Mouse (Mus musculus) myocyte (in vitro differentiated cells): ENCODE measurements at regions not wholly inside any gene's neighbourhood (a gene's known extent, or its start where the extent isn't known, plus 50 kb on each side); places are given as distances from the start of the nearest gene placed in this dataset.
A peak's percentile ranks its signal among the peaks of the same experiment; 100 is the strongest.

ENCODE experiments used
- H3K27me3 ChIP-seq: one replicate; pipeline ENCODE4 v1.6.1; 2011; ENCODE audit not compliant: control insufficient read depth, insufficient read depth, insufficient read length
- H3K36me3 ChIP-seq: one replicate; pipeline ENCODE4 v1.6.1; 2011; ENCODE audit not compliant: control insufficient read depth, insufficient read depth
- H3K4me2 ChIP-seq: one replicate; pipeline ENCODE4 v1.6.1; 2011; ENCODE audit warnings: low read depth, control low read depth
- H3K4me3 ChIP-seq: one replicate; pipeline ENCODE4 v1.5.1; 2011; ENCODE audit warnings: mild to moderate bottlenecking, control low read depth, moderate library complexity
- H3K79me2 ChIP-seq: one replicate; pipeline ENCODE4 v1.6.1; 2011; ENCODE audit not compliant: control insufficient read depth, insufficient read depth
- H3ac ChIP-seq: one replicate; pipeline ENCODE4 v1.6.1; 2011; ENCODE audit not compliant: control insufficient read depth, insufficient read length
- CEBPB ChIP-seq: IDR thresholded peaks from 2 replicates; pipeline ENCODE4 v1.6.1; 2011; ENCODE audit warnings: mild to moderate bottlenecking, moderate library complexity; ENCODE audit not compliant: poor library complexity, insufficient read depth, severe bottlenecking
- E2F4 ChIP-seq: IDR thresholded peaks from one replicate; pipeline ENCODE4 v1.6.1; 2011; ENCODE audit warnings: mild to moderate bottlenecking, control low read depth, moderate library complexity; ENCODE audit not compliant: insufficient read depth
- MAX ChIP-seq: IDR thresholded peaks from one replicate; pipeline ENCODE4 v1.6.1; 2011; ENCODE audit warnings: low read depth, mild to moderate bottlenecking, control low read depth
- MYOD1 ChIP-seq, 3 experiments: IDR thresholded peaks; one replicate each; pipeline ENCODE4 v1.6.1; 2011; ENCODE audit warnings: control low read depth in 2 of 3, low read depth in 2 of 3, mild to moderate bottlenecking in 2 of 3, moderate library complexity in 1 of 3; ENCODE audit not compliant: insufficient read length in 2 of 3, control insufficient read depth in 1 of 3
- MYOG ChIP-seq, 3 experiments: IDR thresholded peaks; one replicate each; pipeline ENCODE4 v1.6.1; 2011; ENCODE audit warnings: control low read depth in 2 of 3, low read depth in 2 of 3, mild to moderate bottlenecking in 2 of 3; ENCODE audit not compliant: insufficient read length in 2 of 3, control insufficient read depth in 1 of 3, insufficient read depth in 1 of 3
- POLR2A ChIP-seq: IDR thresholded peaks from one replicate; pipeline ENCODE4 v1.6.1; 2011; ENCODE audit warnings: low read depth, mild to moderate bottlenecking, control low read depth, moderate library complexity; ENCODE audit not compliant: insufficient read length
- POLR2AphosphoS2 ChIP-seq: IDR thresholded peaks from one replicate; pipeline ENCODE4 v1.6.1; 2011; ENCODE audit warnings: low read depth, control low read depth; ENCODE audit not compliant: insufficient read length
- REST ChIP-seq: IDR thresholded peaks from one replicate; pipeline ENCODE4 v1.6.1; 2011; ENCODE audit warnings: mild to moderate bottlenecking, control low read depth, moderate library complexity; ENCODE audit not compliant: insufficient read depth, insufficient read length
- SRF ChIP-seq: IDR thresholded peaks from one replicate; pipeline ENCODE4 v1.6.1; 2011; ENCODE audit warnings: low read depth; ENCODE audit not compliant: control insufficient read depth, insufficient read length
- TCF12 ChIP-seq: IDR thresholded peaks from one replicate; pipeline ENCODE4 v1.6.1; 2011; ENCODE audit warnings: mild to moderate bottlenecking, control low read depth; ENCODE audit not compliant: poor library complexity, insufficient read depth, severe bottlenecking
- TCF3 ChIP-seq: IDR thresholded peaks from one replicate; pipeline ENCODE4 v1.6.1; 2011; ENCODE audit warnings: low read depth, control low read depth; ENCODE audit not compliant: insufficient read length
- USF1 ChIP-seq: IDR thresholded peaks from one replicate; pipeline ENCODE4 v1.6.1; 2011; ENCODE audit warnings: low read depth, mild to moderate bottlenecking, control low read depth, moderate library complexity

DNA sequence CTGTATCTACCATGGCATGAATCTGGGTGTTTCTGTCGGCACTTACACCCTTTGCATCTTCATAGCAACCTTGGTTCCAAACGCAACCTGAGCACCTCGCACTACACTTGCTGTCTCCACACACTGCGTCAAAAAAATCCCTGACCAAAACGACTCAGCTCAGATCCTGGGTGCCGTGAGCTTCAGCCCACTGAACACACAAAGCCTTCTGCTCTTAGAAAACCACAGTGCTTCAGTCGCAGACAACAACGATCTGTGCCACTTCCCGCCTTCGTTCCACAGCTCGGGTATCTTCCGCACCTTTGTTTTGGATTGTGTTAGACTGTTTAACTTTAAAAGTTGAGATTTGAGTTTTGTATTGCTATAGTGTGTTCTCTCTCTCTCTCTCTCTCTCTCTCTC, 105.7 kb downstream of the Sp3 start:
- Histone ChIP-seq H3K79me2 (no peaks in the 10 kb centered on the region), H3K4me2 (no peak overlapping the region), H3ac (no peak overlapping the region), H3K27me3 (no peaks in the 10 kb centered on the region), H3K4me3 (no peak overlapping the region), H3K36me3 (no peaks in the 10 kb centered on the region)
- TF ChIP-seq TCF12 (no peak), SRF (no peak), E2F4 (no peak), REST (no peak), MYOD1 (IDR thresholded peaks at IDR 0.05; ENCODE audit: control insufficient read depth in 1 of 3, insufficient read length in 2 of 3, low read depth in 2 of 3) (no peak), MAX (no peak), CEBPB (no peak), MYOG (IDR thresholded peaks at IDR 0.05; ENCODE audit: control insufficient read depth in 1 of 3, insufficient read depth in 1 of 3, insufficient read length in 2 of 3, low read depth in 2 of 3) (no peak), TCF3 (no peak), POLR2A (no peak), POLR2AphosphoS2 (no peak), USF1 (no peak)

DNA sequence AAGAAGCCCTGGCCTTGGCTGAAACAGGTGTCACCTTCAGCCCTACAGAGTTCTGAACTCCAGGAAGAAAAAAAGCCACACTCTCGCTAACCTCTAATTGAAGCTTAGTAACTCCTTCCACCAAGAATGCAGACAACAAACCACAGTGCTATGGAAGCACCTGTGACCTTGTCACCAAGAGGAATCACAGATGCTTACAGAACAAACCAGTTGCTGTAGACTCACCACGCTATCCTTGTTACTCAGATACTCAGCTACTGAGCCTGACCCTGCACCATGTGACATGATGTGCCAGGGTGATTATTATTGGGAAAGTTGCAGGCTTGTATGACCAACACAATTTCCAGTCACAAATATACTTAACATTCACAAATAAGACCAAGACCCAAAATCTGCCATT, 104.6 kb downstream of the Sp3 start:
- Histone ChIP-seq H3K79me2 (no peaks in the 10 kb centered on the region), H3K4me3 (no peak overlapping the region), H3K4me2 (no peak overlapping the region), H3K36me3 (no peaks in the 10 kb centered on the region), H3ac (no peak overlapping the region), H3K27me3 (no peaks in the 10 kb centered on the region)
- TF ChIP-seq TCF12 = peak; percentile 21
- TF ChIP-seq USF1 = peak; percentile 65
- TF ChIP-seq MYOG (IDR thresholded peaks at IDR 0.05; ENCODE audit: control insufficient read depth in 1 of 3, insufficient read depth in 1 of 3, insufficient read length in 2 of 3, low read depth in 2 of 3) = peak in 2 of 3 experiments; percentile 24 to 61
- TF ChIP-seq E2F4 = no peak
- TF ChIP-seq SRF = no peak
- TF ChIP-seq MAX = no peak
- no peak for TF ChIP-seq POLR2AphosphoS2
- TF ChIP-seq TCF3 = peak; percentile 15
- TF ChIP-seq MYOD1 (IDR thresholded peaks at IDR 0.05; ENCODE audit: control insufficient read depth in 1 of 3, insufficient read length in 2 of 3, low read depth in 2 of 3) = peak in 2 of 3 experiments; percentile 67 to 80

DNA sequence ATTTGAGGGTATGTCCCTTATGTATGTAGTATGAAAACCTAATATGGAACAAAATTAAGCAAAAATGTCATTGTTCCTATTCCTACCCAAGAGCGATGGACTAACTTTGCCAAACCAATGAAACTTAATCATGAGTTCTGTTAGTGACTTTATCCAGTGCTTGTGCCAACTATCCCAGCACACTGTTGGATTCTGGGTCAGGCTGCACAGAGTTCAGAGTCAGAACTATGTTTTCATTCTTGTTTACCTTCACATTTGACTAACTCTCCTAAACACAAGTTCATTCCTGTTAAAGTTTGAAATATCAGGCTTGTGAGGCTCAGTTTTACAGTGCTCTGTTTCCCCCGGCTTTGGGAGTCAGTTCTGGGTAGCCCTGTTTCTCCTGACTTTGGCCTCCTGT, 100.2 kb downstream of the Sp3 start:
- H3K36me3 ChIP-seq = no peaks in the 10 kb centered on the region
- no peak overlapping the region for H3ac ChIP-seq
- no peaks in the 10 kb centered on the region for H3K27me3 ChIP-seq
- TF ChIP-seq REST (no peak), E2F4 (no peak), MAX (no peak)
- H3K4me3 ChIP-seq = no peak overlapping the region
- H3K79me2 ChIP-seq = no peaks in the 10 kb centered on the region
- no peak overlapping the region for H3K4me2 ChIP-seq

DNA sequence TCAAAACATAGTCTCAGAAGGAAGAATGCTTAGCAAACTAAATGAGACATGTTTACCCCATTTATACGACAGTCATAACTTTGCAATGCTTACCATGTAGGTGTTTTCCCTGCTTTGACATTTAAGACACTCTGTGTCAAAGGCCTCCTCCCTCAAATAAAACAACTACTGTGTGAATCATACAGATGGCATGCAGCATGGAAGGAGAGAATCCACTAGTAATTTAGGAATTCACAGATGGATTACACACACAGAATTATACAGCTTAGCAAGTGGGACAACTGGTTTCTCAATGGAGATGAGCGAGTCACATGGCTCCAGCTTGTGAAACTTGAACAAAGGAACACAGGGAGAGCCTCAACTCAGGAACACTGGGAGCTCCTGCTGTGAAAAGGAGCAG, 98.7 kb downstream of the Sp3 start:
- H3K4me2 ChIP-seq = no peak overlapping the region
- no peak overlapping the region for H3ac ChIP-seq
- TF ChIP-seq USF1 = peak; percentile 83
- TF ChIP-seq MYOD1 (IDR thresholded peaks at IDR 0.05; ENCODE audit: control insufficient read depth in 1 of 3, insufficient read length in 2 of 3, low read depth in 2 of 3) = peak in 1 of 3 experiments; percentile 9
- no peak for TF ChIP-seq POLR2A
- H3K36me3 ChIP-seq = no peaks in the 10 kb centered on the region
- H3K27me3 ChIP-seq = no peaks in the 10 kb centered on the region
- H3K4me3 ChIP-seq = no peak overlapping the region
- H3K79me2 ChIP-seq = no peaks in the 10 kb centered on the region

DNA sequence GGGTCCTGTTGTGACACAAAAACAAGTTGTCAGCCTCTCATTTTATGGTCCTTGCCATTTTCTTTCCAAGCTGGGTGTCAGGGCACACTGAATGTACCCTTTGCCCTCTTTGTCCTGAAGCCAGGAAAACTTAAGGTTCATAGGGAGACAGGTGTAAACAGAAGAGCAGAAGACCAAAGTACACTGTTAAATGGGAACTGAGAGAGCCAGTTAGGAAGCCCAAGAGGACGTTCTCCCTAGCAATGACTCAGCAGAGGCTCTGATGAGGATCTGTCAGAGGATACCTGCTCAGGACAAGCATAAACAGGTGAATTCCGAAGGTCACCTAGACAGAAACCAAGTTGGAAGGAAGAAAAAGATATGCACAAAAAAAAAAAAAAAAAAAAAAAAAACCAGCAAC, 94.0 kb downstream of the Sp3 start:
- H3K79me2 ChIP-seq = no peaks in the 10 kb centered on the region
- no peaks in the 10 kb centered on the region for H3K36me3 ChIP-seq
- TF ChIP-seq MAX = no peak
- TF ChIP-seq TCF12 = no peak
- TF ChIP-seq SRF = no peak
- TF ChIP-seq REST = no peak
- TF ChIP-seq E2F4 = no peak
- TF ChIP-seq MYOG (IDR thresholded peaks at IDR 0.05; ENCODE audit: control insufficient read depth in 1 of 3, insufficient read depth in 1 of 3, insufficient read length in 2 of 3, low read depth in 2 of 3) = no peak
- no peak for TF ChIP-seq CEBPB
- no peak for TF ChIP-seq TCF3
- no peak for TF ChIP-seq MYOD1 (IDR thresholded peaks at IDR 0.05; ENCODE audit: control insufficient read depth in 1 of 3, insufficient read length in 2 of 3, low read depth in 2 of 3)
- no peak for TF ChIP-seq POLR2A
- TF ChIP-seq USF1 = no peak
- no peak for TF ChIP-seq POLR2AphosphoS2
- no peaks in the 10 kb centered on the region for H3K27me3 ChIP-seq
- H3ac ChIP-seq = no peak overlapping the region
- H3K4me3 ChIP-seq = no peak overlapping the region
- no peak overlapping the region for H3K4me2 ChIP-seq
